Mouse (Mus musculus) left cerebral cortex, adult 18-20 months (tissue): ENCODE measurements around the gene Tnnt2. TPM values are rescaled to one million over a fixed set of nuclear protein-coding genes. Genes with fewer than 3 reads are reported as not detected.

Source experiments
- DNase-seq, 2 experiments: peaks; one replicate each; pipeline ENCODE4 v3.0.0; 2021 to 2022; ENCODE audit warnings: low spot score in 2 of 2, mixed read lengths in 1 of 2
- total RNA-seq, 2 experiments: library from RNA; stranded (reverse); gene quantifications; 2 replicates each; pipeline ENCODE4 v1.2.3; 2021

Gene Tnnt2
- total RNA-seq, 2 experiments from 2014 or later: 13.0 to 13.2 TPM

- no peak for DNase-seq
Measured at GRCm38 (mm10) chr1:135854591-135855343, 18.6 kb downstream of the Tnnt2 start.

GRCm38 (mm10) chr1:135855344-135855687 lies 19.2 kb downstream of the Tnnt2 start:
- no peak for DNase-seq

- DNase-seq: no peak
Measured at GRCm38 (mm10) chr1:135856070-135856469, 19.9 kb downstream of the Tnnt2 start.

DNA sequence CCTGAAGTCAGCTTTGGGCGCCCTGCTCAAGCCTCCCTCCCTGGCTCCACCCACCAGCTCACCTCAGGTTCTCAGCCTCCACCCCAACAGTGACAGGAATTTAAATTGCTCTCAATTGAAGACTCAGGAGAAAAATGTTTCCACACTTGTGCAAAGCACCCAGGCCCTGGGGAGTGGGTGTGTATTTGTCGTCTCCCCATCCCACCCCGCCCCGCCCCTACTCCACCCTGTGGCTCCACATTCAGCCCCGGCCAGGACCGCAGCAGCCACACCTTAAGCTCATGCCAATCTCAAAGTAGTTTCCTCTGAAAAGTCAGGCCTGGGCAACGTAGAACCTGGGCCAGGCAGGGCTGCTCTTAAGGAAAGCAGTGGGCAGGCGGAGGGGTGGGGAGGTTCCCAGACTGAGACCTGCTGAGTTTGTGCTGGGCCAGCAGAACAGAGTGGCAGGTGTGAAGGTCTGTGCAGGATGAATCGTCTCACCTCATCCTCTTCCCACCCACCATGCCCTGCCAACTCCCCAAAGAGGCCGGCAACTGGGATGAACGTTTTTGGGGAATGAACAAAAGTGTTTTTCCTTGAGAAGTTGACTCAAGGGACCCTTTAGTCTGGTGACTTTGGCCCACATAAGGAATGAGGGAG lies 21.1 kb downstream of the Tnnt2 start:
- no peak for DNase-seq

GRCm38 (mm10) chr1:135858533-135858932 lies 22.4 kb downstream of the Tnnt2 start:
- DNase-seq: no peak

DNA sequence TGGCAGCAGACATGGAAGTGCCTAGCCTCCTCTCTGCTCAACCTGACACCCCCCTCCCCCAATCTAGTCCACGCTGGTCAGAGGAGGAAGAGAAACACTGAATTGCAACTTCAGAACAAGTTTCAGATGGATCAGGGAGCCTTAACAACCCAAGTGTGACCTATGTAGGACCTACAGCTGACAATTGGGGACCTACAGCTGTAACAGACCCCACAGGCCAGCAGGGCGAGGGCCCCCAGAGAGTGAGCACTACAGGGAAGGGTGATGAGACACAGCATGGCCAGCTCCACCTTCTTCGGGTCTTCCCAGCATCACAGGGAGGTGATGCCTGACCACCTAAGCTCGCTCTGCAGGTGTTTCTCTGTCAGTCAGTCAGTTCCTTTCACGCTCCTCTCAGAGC lies 24.9 kb downstream of the Tnnt2 start:
- no peak for DNase-seq

DNA sequence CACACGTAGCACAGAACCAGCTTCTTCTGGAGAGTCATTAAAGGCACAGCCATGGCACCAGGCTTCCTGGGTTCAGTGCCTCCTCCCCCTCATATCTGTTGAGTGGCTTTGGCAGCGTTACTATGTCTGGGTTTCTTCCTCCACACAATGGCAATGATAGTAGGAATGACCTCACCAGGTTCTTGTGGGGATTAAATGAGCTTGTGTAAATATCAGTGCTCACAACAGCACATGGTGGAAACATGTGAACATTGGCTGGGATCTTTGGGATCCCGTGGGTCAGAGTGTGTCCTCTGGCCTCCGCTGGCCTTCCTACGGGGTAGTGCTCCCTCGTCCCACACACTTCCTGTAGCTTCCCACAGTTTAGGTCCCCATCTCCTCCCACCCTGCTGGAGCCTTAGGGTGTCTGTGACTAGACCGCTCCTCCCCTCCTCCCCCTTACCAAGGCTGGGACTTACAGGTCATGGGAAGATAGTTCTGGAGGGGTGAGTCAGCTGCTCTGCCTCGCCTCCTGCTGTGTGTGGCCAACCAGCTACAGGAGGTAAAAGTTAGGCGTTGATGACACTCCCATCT lies 25.9 kb downstream of the Tnnt2 start:
- no peak for DNase-seq

- DNase-seq: no peak
Measured at GRCm38 (mm10) chr1:135862561-135862960, 26.4 kb downstream of the Tnnt2 start.

DNA sequence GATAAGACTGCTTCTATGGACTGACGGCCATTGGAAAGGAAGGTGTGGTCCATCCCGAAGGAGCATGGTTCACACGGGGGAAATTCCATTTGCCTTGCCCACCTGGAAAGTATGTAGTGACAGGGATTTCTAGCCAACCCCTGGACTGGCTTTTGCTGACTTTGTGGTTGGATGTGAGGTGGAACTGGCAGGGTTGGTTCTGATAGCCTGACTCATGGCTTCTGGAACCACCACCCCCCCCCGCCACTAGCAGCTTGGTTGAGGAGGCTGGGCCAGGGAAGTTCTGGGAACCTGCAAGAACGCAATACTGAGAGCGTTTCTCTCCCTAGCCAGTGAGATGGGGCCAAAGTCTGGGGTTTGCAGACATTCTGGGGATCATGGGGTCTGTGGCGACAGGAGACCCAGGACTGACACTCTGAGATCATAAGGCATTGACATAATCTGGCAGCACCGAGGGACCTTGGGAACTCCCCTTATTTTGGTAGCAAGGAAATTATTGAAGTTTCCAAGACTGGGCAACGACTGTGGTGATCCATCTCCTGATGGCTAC lies 27.7 kb downstream of the Tnnt2 start:
- no peak for DNase-seq

DNA sequence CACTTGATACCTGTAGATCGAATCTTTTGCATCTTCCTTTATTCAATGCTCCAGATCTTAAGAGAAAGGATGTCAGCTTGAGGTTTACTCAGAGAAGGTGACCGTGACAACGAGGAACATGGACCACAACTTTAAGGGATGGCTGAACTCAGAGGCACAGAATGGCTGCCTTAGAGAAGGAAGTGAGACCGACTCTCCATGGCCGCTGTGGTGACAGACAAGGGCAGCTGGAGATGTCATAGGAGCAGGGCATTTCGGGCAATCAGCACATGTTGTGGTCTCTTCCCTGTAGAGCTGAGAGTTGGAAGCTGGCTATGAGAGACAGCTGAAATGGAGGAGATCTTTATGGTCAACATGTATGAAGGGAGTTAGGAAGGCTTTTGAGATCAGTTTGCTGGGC lies 28.7 kb downstream of the Tnnt2 start:
- DNase-seq: no peak

DNA sequence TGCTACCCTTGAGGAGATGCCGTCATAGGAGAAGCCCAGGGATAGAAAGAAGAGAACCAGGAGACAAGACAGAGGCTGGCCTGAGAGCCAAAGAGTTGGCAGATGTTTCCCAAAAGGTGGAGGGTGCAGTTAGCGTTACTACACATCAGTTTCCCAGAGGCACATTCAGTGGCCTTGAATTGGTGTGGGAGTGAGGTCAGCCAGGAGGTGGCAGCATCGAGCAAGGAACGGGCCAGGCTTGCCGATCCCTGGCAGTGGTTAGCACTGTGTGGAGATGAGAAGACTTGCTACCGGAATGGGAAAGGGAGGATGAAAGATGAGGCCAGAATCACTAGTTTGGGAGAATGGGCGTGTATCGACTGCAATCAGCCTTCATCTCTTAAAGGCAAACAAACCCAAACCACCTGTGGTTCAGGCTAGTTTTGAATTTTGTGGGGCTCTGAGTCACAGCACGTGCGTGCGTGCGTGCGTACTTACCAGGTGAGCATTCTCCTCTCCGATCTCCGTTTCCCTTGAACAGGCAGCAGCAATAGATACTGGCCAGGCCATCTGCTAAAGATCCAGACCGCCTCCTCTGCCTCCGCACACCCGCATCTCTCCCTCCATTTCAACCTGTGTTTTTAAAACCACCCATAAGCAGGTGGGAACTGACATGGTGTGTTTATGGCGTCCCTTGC lies 29.5 kb downstream of the Tnnt2 start:
- peak; percentile 89 to 94 for DNase-seq

- DNase-seq: no peak
Measured at GRCm38 (mm10) chr1:135868570-135868969, 32.4 kb downstream of the Tnnt2 start.

GRCm38 (mm10) chr1:135872991-135873390 lies 36.8 kb downstream of the Tnnt2 start:
- peak; percentile 8 to 39 for DNase-seq

DNA sequence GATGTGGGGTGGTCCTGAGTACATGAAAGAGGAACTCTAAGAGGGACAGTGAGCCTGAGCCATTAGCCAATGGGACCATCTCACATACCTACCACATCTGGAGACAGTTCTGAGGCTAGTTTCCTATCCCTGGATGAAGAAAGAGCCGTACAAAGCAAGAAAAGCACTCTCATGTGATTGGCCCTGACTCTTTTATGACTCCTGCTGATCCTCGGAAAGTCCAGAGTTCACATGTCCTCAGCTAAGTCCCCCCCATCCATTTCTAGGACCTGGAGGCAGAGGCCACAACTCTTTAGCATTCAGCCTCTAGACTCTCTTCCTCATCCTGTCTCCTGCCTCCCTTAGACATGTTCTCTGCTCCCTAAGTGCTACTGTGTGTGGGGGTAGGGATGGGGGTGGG lies 41.1 kb downstream of the Tnnt2 start:
- no peak for DNase-seq

- peak; percentile 67 to 80 for DNase-seq
Measured at GRCm38 (mm10) chr1:135882385-135883109, 46.4 kb downstream of the Tnnt2 start.

GRCm38 (mm10) chr1:135889461-135890185 lies 53.5 kb downstream of the Tnnt2 start:
- no peak for DNase-seq

GRCm38 (mm10) chr1:135891424-135892216 lies 55.5 kb downstream of the Tnnt2 start:
- peak; percentile 16 to 50 for DNase-seq

- DNase-seq: peak in 1 of 2 experiments; percentile 54
Measured at GRCm38 (mm10) chr1:135892233-135892632, 56.1 kb downstream of the Tnnt2 start.

- no peak for DNase-seq
Measured at GRCm38 (mm10) chr1:135892764-135893163, 56.6 kb downstream of the Tnnt2 start.
